Mouse (Mus musculus) heart, adult 2 months (tissue): ENCODE measurements around the gene Aox4.

ENCODE experiments used
- EP300 ChIP-seq: fragments of 200-500 bp; IDR thresholded peaks from 2 replicates; pipeline ENCODE4 v1.6.1; 2011; ENCODE audit warnings: low read depth, low read length, control low read depth; ENCODE audit not compliant: insufficient read depth
- POLR2A ChIP-seq: fragments of 200-500 bp; IDR thresholded peaks from 2 replicates; pipeline ENCODE4 v1.6.1; 2011; ENCODE audit warnings: mild to moderate bottlenecking, low read depth, low read length, control low read depth; ENCODE audit not compliant: insufficient read depth

GRCm38 (mm10) chr1:58215353-58215752 is 5.2 kb downstream of the Aox4 start:
- TF ChIP-seq EP300 (no peak), POLR2A (no peak)
